Mouse (Mus musculus): ENCODE results near the gene Map4k4.

Gene Map4k4

DNA sequence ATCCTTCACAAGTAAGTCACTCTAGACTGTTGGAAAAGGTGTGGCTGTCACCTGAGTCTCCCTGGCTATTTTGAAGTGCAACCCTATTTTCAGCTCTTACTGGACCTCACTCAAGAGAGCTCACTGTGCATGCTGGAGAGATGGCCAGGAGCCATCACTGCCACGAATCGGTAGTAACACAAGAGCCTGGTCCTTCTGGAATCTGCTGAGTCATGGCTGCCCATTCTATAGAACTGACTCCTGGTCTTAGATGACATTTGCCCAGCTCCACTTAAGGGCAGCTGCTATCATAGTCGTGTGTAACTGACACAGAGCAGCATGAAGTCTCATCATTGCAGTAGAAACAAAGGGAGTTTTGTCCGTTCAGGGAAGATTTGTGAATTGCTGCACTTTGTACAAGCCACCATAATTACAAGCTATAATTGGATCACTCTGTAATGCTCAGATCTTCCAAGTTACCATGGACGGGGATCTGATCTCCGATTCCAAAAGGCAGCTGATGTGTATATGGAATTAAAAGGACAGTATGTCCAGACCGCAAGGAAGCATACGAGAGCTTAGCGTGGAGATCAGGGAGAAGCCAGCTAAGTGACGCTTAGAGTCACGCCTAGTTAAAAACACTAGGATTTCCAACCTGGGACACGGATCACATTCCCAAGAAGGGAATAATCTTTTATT is 133.2 kb downstream of the Map4k4 start:
- DNase-seq (ENCODE audit: low read depth, low spot score) = no peak

DNA sequence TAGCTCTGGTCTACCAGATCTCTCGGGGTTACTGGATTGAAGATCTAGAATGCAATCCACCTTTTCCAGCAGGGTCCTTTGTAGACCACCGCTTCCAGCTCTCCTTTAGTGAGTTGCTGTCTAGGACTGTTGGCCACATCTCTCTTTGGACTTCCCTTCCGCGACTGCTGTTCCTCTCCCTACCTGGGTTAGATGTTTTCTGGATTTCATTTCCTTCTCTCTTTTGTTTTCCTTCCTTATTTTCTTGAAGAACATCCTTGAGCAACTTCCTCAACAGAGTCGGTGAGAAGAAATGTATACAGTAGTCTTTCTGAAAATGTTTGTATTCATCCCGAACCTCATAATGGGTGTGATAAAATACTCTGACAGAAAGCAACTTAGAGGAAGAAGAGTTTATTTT is 137.1 kb downstream of the Map4k4 start:
- DNase-seq (ENCODE audit: low read depth, low spot score) = no peak

DNA sequence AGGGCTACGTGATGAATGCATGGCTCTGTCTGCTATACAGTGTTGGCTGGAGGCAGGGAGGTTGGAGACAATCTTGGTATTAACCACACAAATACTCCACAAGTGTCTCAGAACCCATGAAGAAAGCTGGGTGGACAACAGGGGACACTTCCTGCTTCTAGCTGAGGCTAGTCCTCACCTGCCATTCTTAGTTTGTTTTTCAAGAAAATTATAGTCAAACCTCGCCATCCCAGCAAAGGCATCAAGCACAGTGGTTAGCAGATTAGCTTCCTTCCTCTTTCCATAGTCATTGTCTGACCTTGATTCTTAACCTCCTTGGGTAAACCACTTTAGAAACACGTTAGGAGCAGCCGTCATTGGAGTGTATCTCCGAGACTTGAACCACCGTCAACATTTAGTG is 145.0 kb downstream of the Map4k4 start:
- DNase-seq (ENCODE audit: low read depth, low spot score) = no peak

DNA sequence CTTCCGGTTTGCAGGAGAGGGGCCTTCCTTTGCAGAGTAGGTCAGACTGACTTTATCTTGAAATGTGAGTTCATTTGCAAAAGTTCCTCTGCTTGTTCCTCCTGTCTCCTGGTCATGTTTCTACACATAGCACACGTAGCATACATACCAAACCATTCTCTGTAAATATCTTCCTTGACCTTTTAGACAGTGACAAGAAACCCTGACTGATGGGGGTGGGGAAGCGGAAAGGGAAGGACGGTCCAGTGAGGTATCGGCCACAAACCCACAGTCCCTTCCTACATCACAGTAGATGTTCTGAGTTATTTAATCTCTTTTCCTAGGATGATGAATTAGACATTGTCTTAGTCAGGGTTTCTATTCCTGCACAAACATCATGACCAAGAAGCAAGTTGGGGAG is 145.9 kb downstream of the Map4k4 start:
- no peak for DNase-seq (ENCODE audit: low read depth, low spot score)

DNA sequence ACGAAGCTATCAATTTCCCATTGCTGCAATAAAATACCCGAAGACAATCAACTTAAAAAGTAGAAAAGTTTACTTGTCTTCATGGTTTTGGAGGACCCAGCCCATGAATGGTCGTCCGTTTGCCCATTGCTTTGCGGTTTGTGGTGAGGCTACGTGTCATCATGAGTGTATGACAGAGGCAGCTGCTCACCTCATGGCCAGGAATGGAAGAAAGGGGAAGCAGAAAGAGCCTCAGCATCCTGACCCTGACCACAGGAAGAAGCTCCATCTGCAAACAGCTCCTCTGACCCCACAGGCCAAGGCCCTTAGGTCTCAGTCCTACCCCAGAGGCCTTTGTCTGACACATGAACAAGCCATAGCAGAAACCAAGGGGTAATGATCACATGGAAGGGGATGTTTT is 150.4 kb downstream of the Map4k4 start:
- DNase-seq (ENCODE audit: low read depth, low spot score) = no peak

DNA sequence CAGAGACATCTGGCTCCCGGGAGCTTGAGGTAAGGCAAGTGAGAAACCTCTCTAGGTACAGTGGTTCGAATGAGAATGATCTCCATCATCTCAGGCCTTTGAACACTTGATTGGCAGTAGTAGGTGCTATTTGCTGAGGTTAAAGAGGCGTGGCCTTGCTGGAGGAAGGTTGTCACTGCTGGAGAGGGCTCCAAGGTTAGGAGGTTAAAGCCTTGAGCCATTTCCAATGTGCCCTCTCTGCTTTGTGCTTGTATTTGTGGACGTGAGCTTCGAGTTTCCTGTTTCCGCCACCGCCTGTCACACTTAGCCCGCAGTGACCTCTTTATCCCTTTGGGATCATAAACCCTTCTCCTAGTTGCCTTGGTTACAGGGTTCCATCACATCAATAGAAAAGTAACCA is 151.4 kb downstream of the Map4k4 start:
- no peak for DNase-seq (ENCODE audit: low read depth, low spot score)

DNA sequence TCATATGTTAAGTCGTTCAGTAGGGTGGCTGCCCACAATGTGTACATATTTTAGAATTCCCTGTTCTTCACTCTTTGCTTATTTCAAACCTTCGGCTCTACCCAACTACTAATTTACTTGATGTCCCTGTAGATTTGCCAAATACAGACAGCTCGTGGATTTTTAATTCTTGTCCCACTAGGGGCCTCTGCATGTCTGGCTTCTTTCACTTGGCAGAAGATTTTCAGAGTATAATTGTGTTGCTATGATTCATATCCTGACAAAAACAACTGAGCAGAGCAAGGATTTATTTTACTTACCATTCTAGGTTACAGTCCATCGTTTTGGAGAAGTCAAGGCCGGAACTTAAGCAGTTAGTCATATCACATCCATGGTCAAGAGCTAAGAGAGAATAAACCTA is 152.4 kb downstream of the Map4k4 start:
- DNase-seq (ENCODE audit: low read depth, low spot score) = no peak

DNA sequence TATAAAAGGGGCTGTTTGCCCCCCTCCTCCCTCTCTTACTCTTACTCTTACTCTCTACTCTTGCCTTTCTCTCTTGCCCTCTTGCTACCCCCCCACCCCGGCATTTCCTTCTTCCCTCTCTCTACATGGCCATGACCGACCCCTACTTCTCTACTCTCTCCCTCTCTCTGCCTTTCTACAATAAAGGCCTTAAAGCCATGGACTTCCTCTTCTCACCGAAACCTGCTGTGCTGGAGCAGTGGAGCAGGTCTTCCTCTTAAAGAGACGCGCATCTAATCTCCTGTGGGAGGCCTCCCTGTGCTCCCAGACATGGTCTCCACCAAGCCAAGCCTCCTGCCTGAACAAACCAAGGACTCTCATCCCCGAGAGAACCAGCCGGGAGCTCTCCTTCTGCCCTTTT is 154.3 kb downstream of the Map4k4 start:
- no peak for DNase-seq (ENCODE audit: low read depth, low spot score)

DNA sequence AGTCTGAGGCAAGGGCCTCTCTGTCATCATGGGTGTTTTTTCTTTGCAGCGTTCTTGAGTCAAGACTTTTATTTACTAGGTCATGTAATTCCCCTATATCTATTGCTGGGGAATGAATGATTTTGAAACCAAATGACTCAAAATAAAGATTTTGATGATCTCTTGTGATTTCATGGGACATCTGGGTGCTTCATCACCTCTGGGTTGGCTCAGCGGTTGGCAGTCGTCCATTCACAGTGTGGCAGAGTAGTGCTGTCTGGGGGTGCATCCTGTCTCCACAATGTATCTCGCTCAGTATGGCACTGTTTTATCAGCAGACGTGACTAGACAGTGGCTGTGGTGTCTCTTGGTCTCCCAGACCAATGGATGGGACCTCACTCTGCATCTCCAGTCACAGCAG is 155.2 kb downstream of the Map4k4 start:
- DNase-seq (ENCODE audit: low read depth, low spot score) = no peak

DNA sequence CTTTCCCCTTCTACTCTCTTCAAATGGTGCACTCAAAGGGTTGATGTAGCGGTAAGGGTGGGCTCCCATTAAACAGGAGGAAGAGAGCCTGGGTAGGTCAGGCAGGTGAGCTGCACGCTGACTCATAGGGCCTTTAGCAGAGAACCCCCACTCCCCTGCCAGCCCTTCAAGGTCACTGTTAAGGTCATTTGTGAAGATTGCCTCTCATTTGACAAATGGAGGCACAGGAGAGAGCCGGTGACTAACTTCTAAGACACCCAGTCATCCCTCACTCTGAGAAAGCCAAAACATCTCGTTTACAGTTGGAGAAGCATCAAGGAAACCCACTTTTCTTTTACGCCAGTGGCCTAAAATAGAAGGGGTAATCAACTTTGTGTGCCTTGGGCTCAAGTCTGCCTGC is 156.6 kb downstream of the Map4k4 start:
- DNase-seq (ENCODE audit: low read depth, low spot score) = no peak

DNA sequence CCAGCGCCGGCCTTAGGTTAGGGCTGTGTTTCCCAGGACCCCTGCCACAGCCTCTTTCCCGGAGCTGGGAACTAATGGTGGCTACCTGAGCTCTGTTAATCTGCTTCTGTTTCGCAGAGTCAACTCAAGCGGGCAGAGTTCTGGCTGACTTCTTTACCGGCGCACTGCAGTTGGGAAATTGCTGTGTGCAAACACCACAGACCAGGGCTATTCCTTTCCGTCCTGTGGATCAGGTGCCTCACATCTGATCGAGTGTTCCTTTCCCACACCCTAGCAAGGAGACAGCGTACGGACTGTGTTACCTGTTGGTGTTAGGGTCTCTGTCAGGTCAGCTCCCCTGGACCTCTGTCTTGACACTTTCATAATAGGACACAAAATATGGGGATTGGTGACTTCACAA is 157.3 kb downstream of the Map4k4 start:
- no peak for DNase-seq (ENCODE audit: low read depth, low spot score)

DNA sequence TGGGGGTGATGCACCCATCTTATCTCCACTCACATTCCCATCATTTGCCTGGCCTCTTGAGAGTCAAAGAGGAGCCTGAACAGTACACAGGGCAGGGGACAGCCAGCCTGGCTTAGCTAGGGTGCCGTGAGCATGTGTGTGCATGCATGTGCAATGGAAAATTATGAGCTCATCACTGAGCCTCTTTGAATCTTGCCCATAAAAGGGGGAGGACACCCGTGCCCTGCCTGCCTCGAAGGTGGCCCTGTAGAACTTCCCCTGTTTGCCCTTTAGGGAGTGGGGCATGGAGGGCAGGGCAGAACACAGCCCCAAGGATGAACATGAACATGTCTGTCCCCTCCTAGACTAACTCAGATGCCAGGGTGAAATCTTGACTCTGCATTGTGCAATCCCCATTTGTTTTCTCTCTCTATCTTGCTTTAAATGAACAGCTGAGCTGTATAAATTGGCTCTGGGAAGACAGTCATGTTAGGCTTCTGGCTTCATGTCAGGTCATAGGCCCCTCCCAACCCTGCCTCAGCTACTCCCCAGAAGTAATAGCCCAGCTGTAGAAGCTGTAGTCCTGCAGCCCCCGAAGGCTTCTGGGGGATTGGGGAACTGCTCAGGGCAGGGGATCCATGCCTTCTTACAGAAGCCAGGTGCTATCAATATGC is 158.5 kb downstream of the Map4k4 start:
- DNase-seq (ENCODE audit: low read depth, low spot score) = no peak

DNA sequence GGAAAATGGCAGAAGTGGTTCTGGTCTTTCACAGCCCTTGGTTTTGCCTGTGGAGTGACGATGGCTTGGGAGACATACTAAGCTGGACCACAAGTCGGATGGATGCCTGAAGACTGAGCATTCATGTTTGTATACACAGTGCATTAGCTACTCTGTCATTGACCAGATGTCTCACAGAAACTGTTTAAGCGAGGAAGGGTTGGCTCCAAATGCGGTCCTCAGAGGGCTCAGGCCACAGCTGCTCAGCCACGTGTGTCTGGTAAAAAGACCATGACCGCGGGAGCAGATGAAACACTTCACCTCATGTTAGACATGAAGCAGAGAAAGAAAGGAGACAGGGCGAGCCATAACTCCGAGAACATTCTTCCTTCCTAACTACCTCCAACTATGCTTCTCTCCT is 160.6 kb downstream of the Map4k4 start:
- no peak for DNase-seq (ENCODE audit: low read depth, low spot score)

DNA sequence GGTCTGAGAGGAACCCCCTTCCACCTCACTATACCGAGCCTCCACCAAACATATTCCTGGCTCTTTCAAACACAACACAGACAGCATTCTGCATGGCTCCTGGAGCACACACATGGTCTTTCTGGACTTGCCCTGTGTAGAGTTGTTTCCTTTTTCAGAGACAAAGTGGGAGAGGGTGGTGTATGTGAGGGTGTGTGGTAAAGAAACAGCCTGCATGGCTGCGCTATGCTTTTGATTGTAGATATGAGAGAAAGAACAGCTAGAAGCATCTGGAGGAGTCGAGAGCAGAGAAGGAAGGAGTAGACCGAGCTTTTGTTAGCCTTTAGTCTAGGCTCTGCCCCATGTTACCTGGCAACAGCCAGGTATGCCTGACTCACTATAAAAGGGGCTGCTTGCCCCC is 162.7 kb downstream of the Map4k4 start:
- no peak for DNase-seq (ENCODE audit: low read depth, low spot score)

DNA sequence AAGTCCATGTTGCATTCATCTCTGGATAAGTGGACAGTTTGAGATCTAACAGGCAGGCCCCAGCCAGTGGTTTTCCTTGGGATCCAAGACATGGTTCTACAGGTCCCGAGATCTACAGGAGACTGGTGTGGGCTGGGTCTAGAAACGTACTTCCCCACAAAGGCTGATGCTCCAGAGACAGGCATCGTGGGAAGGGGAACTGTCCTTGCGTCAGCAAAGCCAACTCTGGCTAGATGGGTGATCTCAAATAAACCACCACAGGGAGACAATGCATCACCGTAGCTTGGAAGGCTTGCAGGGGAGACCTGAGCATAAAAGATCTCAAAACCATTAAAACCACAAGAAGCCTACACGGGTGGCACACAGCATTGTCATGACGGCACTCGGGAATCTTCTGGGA is 163.8 kb downstream of the Map4k4 start:
- no peak for DNase-seq (ENCODE audit: low read depth, low spot score)

DNA sequence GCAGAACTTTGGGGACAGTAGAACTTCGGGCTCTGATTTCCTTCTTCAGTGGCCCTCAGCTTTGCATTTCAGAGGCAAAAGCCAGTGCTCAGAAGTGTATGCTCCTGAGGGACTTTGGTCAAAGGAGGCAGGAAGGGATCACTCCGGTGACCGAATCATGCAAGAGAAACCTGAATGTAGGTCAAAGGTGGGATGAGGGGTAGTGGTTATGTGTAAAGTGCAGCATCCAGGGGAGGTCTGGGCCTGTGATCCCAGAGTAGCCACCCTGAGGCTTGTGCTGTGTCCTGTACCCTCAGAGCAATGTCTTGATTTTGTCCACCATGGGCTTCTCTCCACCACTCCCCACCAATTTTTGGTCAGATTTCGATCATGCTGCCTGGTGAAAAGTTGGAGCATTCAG is 171.8 kb downstream of the Map4k4 start:
- DNase-seq (ENCODE audit: low read depth, low spot score) = no peak

DNA sequence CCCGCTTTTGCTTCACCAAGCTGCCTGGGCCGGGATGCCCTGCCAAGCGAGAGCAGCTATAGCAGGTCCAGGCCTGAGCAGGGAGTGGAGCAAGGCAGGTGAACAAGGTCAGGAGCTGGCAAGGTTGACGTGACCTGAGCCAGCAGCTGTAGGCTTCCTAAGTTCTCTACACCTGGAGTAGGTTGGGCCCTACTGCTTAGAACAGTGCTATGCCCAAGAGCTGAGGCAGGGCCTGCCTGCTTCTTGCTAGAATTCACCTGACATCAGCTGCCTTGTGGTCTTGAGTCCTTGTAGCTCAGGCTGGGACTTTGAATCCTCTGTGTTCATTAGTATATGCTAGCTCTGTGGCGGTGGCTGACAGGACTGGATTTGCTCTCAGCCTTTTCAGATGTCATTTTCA is 173.1 kb downstream of the Map4k4 start, which contains the start of gene Il1r2:
Il1r2 (plus strand) TSS at position 301 of the 400 bp plus-strand sequence.
- no peak for DNase-seq (ENCODE audit: low read depth, low spot score)
